Mouse (Mus musculus): ENCODE data around the gene Opa3. TPM values are rescaled to one million over a fixed set of nuclear protein-coding genes. Genes with fewer than 3 reads are reported as not detected.
A peak's percentile ranks its signal among the peaks of the same experiment; 100 is the strongest.

Opa3 gene
- total RNA-seq, 4 experiments from 2014 or later: 33.8 to 45.7 (median 40.7) TPM

DNA sequence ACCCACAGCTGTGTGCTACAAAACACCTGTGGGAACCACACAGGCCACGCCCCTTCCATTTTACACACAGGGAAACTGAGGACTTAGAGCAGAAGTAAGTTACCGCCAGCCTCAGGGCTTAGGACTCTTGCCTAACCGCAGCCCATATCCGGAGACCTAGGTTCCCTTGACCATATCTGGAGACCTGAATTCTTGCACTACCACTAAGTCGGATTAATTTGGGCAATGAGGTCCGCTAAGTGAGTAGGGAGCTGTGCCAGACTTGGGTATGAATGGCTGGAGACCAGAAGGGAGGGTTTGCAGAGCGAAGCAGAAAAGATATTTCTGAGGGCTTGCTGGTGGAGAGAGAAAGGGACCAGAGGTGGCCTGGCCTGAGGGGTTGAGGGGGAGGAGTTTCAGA is 13.8 kb upstream of the Opa3 start:
- no peak for DNase-seq (ENCODE audit: low spot score in 2 of 2)

DNA sequence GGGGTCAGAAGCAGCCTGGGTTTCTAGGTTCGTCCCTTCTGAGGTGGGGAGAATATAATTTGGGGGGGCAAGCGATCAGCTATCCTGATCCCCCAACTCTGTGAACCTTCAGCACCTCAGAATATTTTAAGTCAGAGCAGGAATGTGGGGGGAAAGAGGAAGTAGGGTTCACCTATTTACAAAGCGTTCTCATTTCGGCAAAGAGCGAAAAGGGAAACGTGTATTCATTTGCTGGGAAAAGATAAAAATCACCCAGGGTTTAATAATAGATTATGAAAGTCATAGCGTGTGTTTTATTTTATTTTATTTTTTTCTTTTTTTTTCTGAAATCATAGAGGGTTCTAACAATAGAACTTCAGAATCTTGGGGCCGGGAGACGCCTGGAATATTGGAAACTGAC is 13.2 kb upstream of the Opa3 start:
- no peak for DNase-seq (ENCODE audit: low spot score in 2 of 2)

GRCm38 (mm10) chr7:19217492-19217891 is 10.6 kb upstream of the Opa3 start:
- no peak for DNase-seq (ENCODE audit: low spot score in 2 of 2)

DNA sequence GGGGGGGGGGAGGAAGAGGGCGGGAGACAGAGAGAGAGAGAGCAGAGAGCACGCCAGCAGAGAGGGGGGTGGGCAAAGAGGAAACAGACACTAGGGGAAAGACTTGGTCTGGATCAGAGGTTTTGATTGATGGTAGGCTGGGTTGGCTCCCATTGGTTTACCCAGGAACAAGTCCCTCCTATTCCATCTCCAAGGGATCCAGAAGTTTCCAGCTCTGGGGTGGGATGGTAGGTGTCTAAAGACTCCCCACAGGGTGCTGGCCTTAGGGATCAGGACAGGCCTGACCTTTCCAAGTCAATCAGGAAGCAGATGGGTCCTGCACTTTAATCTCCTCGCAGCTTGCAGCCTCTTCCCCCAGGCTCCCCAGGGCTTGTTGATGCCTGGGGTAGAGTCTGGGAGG is 10.2 kb upstream of the Opa3 start:
- DNase-seq (ENCODE audit: low spot score in 2 of 2): no peak

DNA sequence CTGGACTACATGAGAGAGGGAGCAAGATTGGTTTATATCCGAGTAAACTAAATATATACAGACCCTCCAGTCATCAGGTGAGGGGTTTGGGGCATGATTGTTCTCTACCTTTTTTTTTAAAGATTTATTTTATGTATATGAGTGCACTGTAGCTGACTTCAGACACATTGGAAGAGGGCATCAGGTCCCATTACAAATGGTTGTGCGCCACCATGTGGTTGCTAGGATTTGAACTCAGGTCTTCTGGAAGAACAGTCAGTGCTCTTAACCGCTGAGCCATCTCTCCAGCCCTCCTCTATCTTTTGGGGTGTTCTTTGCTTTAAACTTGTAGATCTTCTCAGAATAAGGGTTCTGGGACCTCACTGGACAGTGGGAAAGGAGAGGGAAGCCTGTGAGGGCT is 8.1 kb upstream of the Opa3 start:
- DNase-seq (ENCODE audit: low spot score in 2 of 2): no peak

DNA sequence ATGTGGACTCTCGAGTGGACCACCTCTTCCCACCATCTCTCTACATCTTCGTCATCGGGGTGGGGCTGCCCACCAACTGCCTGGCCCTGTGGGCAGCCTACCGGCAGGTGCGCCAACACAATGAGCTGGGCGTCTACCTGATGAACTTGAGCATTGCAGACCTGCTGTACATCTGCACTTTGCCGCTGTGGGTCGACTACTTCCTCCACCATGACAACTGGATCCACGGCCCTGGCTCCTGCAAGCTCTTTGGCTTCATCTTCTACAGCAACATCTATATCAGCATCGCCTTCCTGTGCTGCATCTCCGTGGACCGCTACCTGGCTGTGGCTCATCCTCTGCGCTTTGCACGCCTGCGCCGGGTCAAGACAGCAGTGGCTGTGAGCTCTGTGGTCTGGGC is 5.9 kb upstream of the Opa3 start:
- no peak for DNase-seq (ENCODE audit: low spot score in 2 of 2)

- DNase-seq (ENCODE audit: low spot score in 2 of 2): no peak
These were observed 5.3 kb upstream of the Opa3 start for GRCm38 (mm10) chr7:19222875-19223274.

DNA sequence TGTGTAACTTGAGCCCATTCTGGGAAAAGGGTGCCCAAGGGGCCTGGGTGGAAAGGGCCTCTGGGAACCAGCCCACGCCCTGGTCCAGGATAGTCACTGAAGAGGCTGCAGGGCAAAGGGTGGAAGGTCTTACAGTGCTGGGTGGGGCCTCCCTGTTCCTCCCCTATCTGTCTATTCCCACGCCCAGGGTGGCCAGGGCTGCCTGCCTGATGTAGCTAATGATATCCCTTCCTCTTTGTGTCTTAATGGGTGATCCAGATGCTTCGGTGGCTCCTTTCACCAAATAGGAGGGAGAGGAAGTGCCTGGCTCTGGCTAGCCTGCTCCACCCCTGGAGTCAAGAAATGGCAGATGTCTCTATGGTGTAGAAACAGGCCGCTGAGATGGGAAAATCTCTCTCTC is 3.2 kb upstream of the Opa3 start:
- no peak for DNase-seq (ENCODE audit: low spot score in 2 of 2)

- DNase-seq (ENCODE audit: low spot score in 2 of 2): peak; percentile 23 to 42
These were observed 1.0 kb upstream of the Opa3 start for GRCm38 (mm10) chr7:19226817-19227797.

GRCm38 (mm10) chr7:19228793-19229148 is 637 bp downstream of the Opa3 start:
- DNase-seq (ENCODE audit: low spot score in 2 of 2): no peak

GRCm38 (mm10) chr7:19229404-19229803 is 1.3 kb downstream of the Opa3 start:
- DNase-seq (ENCODE audit: low spot score in 2 of 2): no peak

GRCm38 (mm10) chr7:19230041-19230580 is 2.0 kb downstream of the Opa3 start:
- no peak for DNase-seq (ENCODE audit: low spot score in 2 of 2)

GRCm38 (mm10) chr7:19230899-19231298 is 2.8 kb downstream of the Opa3 start:
- no peak for DNase-seq (ENCODE audit: low spot score in 2 of 2)

- DNase-seq (ENCODE audit: low spot score in 2 of 2): no peak
These were observed 3.7 kb downstream of the Opa3 start for GRCm38 (mm10) chr7:19231849-19232248.

GRCm38 (mm10) chr7:19234652-19235051 is 6.5 kb downstream of the Opa3 start:
- no peak for DNase-seq (ENCODE audit: low spot score in 2 of 2)

- DNase-seq (ENCODE audit: low spot score in 2 of 2): no peak
These were observed 7.0 kb downstream of the Opa3 start for GRCm38 (mm10) chr7:19235092-19235671.

DNA sequence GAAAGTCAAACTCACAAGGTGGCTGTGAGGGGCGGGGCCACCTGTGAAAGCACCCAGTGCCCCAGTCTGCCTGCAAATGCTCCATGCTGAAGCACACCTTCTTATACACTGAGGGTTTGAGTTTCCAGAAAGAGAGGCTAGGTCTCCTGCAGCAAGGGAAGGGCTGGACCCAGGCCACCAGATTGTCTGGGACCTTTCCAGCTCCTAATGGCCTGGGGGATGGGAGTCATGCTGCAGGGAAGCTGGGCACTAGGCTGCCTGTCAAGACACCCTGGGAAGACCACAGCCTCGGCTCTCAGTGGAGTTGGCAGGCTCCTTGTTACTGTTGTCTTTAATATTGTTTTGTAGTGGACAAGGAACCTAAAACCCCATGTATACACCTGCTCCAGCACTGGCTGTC is 8.3 kb downstream of the Opa3 start:
- DNase-seq (ENCODE audit: low spot score in 2 of 2): no peak

DNA sequence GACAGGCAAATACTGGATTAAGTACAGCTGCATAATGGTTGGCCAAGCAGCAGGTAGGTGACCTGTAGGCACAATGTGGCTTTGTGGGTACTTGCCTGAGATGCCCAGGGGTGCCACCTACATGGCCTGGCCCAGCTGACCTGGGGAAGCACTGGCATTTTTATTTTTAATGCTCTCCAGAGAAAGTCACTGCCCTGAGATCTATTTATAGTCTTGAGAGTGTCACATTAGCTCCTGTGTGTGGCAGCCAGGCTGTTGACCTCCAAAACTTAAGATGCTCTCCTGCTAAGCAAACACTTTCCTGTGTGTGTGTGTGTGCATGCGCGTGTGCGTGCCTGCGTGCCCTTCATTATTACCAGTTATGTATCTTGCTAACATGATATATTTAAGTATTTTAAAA is 10.2 kb downstream of the Opa3 start:
- no peak for DNase-seq (ENCODE audit: low spot score in 2 of 2)

DNA sequence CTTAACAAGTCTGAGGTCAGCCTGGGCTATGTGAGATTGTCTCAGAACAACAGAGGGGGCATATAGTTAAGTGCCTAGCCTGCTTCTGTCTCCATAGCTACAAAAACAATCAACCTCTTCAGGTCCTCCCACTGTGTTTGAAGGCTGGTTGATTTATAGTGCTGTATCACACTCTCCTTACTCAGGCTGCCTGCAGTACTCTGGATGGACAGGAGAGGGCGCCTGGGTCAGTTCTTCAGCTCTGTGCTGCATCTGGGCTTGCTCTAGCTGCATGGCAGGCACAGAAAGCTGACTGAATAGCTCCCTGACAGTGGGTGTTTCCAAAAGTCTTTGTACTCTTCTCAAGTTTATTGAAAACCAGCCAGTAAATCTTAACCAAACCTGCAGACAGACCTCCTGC is 11.3 kb downstream of the Opa3 start:
- DNase-seq (ENCODE audit: low spot score in 2 of 2): peak; percentile 84 to 95

- no peak for DNase-seq (ENCODE audit: low spot score in 2 of 2)
These were observed 11.9 kb downstream of the Opa3 start for GRCm38 (mm10) chr7:19239986-19240385.

- peak in 1 of 2 experiments; percentile 45 for DNase-seq (ENCODE audit: low spot score in 2 of 2)
These were observed 12.8 kb downstream of the Opa3 start for GRCm38 (mm10) chr7:19240905-19241463.

DNA sequence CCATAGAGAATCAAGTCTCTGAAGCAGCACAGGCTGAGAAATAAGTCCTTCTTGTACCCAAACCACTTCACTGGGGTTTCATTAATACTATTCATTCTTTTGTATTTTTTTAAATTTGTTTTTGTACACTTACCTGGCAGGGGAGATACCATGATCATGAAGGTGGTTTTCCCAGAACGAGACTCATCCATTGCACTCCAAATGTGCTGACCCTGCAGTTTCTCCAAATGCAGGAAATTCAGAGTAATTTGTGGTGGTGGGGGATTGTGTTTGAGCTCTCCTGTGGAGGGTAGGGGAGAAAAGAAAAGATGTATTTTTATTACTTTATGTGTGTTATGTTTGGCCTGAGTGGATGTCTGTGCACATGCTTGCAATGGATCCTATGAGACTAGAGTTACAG is 13.9 kb downstream of the Opa3 start:
- no peak for DNase-seq (ENCODE audit: low spot score in 2 of 2)
